Mouse (Mus musculus) small intestine, adult 2 months (tissue): ENCODE results near the gene Tmprss4.

Experiments used
- CTCF ChIP-seq: fragments of 200-500 bp; IDR thresholded peaks from 2 replicates; pipeline ENCODE4 v1.5.1; 2012; ENCODE audit warnings: low read depth, mild to moderate bottlenecking, control low read depth, inconsistent platforms, low read length, moderate library complexity, mixed read lengths; ENCODE audit not compliant: insufficient replicate concordance, insufficient read length; ENCODE audit errors: extremely low read depth
- POLR2A ChIP-seq: fragments of 200-500 bp; IDR thresholded peaks from 2 replicates; pipeline ENCODE4 v1.6.1; 2012; ENCODE audit warnings: low read depth, mild to moderate bottlenecking, control low read depth, inconsistent platforms, low read length, moderate library complexity

GRCm38 (mm10) chr9:45173475-45173874, 30.4 kb downstream of the Tmprss4 start:
- TF ChIP-seq CTCF (no peak), POLR2A (no peak)
